Mouse (Mus musculus) ovary, adult 18-20 months (tissue): Measurements from ENCODE around the gene Gm21761.
"Not testable (repeated sequence)": the region's sequence is repeated elsewhere in the genome, so short reads cannot be mapped to it uniquely, and the experiment has no call there.

ENCODE experiments used
- DNase-seq: peaks from one replicate; pipeline ENCODE4 v3.0.0; 2022; ENCODE audit warnings: low spot score, mixed read lengths

Gene Gm21761

DNA sequence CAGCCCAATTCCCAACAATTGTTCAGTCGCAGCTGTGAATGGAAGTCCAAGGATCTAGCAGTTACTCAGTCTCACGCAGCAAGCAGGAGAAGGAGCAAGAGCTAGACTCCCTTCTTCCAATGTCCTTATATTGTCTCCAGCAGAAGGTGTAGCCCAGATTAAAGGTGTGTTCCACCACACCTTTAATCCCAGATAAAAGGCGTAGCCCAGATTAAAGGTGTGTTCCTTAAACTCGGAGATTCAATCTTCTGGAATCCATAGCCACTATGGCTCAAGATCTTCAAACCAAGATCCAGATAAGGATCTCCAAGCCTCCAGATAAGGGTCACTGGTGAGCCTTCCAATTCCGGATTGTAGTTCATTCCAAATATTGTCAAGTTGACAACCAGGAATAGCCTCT, at the start of gene Gm21761:
Gm21761 (minus strand) TSS at position 101 of the 400 bp plus-strand sequence.
- not testable (repeated sequence) for DNase-seq

DNA sequence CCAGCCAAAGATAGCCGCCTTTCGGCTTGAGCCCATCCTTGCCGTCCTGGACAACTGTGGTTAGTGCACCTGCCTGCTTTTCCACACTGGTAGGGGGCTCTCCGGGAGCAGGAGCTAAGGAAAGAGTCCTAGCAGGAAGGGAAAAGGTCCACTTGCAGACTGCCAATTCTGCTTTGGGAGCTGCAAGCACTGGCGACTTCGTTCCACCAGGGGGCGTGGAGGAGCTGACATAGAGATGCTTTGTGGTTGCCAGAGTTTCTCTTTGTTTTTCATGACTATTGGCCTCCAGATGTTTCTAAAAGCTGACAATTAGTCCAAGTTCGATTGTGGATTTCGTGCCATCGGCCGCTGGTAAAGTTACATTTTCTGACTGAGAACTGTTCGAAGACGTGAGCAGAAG, 40.1 kb upstream of the Gm21761 start:
- DNase-seq = not testable (repeated sequence)

DNA sequence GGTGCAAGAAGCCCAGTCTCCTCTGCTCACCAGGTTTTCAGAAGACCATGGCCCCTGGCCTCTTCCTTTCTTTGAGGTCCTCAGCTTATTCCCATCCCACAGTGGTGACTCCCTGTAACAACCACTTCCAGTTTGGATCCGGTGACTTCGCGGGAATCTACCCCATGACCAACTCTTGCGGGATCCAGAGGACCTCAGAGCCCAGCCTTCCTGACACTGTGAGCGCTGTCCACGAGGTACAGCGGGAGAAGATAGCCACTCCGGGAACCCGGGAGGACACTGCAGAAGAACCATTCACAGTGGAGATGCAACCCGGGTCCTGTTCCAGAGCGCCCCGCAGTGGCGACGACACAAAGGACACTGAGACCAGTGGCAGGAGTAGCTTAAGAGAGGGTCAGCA, 39.1 kb upstream of the Gm21761 start:
- not testable (repeated sequence) for DNase-seq

DNA sequence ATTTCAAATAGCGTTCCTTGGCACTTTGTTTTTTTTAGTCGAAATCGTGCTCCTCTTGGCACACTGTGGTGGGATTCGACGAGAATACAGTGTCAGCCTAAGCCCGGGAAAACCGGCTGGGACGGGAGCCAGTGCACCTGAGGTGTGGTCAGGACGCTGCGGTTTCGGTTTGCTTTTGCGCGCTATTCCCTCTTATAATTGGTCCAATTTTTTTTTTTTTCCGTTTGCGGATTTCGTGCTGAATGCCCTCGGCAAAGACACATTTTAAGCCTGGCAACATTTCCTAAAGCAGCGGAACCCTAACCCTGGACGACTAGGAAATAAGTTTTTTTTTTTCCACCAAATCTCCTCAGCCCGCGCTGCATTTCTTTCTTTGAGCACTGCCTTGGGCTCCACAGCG, 36.9 kb upstream of the Gm21761 start:
- DNase-seq = not testable (repeated sequence)

DNA sequence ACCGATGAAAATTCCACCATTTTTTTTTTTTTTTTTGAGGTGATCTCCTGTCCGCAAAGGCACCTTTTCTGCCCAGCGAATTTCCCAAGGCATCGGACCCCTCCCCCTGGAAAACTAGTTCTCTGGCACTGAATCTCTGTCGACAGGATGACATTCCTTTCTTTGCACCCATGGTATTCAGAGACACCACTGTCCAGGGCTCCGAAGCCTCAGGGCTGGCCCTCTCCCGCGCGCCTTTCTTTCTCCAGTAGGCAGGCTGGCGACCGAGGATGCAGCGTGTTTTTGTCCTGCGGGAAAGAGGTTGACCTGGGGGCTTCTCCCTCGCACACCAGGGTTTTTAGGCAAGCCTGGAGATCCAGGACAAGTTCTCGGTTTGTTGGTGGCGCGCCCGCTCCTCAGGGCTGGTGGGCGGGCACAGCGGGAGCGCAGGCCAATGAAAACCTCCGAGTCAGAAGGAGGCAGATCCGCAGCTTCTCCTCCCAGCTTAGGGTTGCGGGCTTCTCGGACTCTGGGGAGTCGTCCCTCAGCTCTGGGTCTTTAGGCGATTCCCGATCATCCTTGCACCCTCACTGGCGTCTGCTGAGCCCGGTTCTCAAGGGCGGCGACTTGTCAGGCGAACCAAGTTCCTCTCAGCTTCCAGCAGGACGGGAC, 36.4 kb upstream of the Gm21761 start:
- not testable (repeated sequence) for DNase-seq

DNA sequence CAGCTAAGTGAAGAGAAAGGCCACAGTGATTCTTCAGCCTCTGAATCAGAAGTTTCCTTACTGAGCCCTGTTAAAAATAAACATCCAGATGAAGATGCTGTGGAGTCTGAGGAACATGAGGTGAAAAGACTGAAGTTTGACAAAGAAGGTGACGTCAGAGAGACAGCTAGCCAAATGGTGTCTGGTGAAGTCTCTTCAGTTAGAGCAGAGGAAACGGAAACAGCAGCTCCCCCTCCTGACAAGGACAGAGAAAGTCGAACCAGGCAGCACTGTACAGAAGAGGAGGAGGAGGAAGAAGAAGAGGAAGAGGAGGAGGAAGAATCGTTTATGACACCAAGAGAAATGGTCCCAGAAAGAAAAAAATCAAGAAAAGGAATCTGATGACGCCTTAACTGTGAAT, 33.8 kb upstream of the Gm21761 start:
- not testable (repeated sequence) for DNase-seq

DNA sequence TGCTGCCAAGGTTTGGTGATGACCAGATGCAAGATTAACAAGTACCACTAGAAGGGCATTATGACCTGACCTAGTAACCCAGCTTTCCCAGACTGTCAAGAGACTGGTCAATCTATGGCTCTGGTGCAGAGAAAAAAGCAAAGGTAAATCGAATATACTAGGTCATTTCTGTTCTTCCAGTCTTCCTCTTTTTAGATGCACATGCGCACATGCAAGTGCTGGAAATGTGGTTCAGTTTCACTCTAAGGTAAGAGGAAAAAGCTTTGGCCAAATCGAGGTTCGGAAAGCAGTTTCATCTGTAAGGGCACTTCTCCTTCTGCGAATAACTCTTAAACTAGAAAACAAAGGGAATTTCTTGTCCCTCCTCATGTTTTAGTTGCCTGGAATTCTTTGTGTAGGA, 26.5 kb upstream of the Gm21761 start:
- not testable (repeated sequence) for DNase-seq

DNA sequence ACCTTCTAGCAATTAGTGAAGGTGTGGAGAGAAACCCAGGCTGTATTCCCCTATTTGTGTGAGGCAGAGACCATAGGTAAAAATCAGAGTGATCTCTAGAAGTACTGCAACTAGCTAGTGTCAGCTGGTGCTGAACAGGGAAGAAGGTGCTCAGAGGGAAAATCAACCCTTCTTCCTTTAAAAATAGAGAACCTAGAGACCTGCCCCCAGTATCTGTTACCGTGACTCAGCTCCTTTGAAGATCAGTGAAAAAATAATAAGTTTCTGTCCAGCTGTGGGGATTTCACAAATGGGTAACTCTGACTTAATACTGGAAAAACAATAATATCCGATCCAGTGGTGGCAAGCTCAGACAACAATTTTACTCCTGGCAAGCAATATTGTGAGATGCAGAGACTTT, 26.0 kb upstream of the Gm21761 start:
- not testable (repeated sequence) for DNase-seq

DNA sequence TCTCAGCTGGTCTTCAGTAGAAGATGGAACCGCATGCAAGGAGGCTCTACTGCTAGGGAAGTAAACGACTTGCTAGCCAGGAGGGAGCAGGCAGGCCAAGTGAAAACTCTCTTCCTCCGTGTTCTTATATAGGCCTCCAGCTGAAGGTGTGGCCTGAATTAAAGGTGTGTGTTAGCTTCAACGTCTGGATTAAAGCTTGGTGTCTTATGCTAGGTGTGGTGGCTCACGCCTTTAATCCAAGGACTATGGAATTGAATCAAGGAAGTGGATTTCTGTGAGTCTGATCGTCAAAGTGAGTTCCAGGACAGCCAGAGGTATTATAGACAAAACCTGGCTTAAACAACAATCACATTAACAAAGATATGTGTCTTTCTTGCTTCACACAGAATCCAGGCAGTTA, 21.6 kb upstream of the Gm21761 start, which contains the start of gene B020031M17Rik:
B020031M17Rik (minus strand) TSS at position 101 of the 400 bp plus-strand sequence.
- DNase-seq = not testable (repeated sequence)

DNA sequence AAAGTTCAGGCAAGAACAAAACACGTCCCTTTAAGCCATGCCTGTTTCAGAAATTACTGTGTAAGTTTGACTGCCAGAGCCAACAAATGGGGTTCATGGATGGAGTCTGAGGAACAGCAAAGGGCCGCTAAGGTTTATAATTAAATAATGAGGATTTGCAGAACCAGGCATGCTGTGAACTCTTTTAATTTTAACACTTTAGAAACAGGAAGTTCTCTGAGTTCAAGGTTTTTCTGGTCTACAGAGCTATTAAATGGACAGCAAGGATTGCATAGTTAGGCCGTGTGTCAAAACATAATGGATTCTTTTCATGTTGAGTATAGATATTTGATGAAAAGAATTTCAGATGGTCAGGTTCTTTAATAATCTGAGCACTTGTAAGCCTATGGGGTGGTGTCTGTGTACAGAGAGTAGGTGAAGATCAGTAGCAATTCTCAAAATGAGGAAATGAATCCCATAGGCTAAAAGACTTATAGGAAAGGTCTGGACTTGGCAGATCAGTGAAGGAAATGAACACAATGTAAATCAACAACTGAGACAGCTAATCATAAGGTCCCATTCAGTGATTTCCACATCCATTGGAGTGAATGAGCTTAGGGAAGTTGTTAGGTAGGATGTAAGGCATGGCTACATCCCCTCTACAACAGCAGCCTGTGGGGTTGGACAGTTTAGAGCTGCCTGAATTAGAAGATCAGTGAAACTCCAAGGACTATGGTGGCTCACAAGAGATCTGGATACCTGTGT, 4.3 kb downstream of the Gm21761 start:
- not testable (repeated sequence) for DNase-seq

DNA sequence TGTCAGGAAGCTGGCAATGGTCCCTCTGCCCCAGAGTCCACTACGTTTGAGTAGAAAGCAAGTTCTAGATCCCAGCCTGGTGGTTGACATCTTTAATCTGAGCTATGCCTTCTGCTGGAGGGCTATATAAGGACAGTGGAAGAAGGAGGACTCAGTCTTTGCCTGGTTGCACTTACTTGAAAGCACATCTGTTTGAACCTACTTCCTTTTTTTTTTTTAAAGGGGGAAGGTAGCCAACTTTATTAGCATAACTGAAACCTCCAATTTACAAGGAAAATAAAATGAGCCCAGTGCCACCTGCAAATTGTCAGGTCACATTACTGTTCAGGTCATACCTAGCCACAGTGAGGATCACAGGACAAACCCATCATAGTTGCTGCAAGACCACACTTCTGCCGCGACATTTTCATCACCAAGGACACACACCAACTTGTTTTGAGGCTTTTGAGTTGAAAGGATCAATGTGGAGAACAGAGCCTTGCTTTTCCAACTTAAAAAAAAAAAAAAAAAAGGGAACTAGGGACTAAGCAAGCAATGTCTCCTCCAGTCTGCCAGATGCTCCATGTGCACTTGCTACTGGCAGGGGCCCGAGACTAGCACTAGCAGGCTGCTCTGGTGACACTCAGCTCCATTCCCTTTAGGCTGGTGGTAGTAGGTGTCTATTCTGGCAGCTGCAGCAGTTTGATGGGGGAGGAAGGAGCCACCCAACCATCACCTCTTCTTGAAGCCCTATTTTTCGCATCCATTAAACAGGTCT, 11.9 kb downstream of the Gm21761 start:
- DNase-seq = not testable (repeated sequence)

DNA sequence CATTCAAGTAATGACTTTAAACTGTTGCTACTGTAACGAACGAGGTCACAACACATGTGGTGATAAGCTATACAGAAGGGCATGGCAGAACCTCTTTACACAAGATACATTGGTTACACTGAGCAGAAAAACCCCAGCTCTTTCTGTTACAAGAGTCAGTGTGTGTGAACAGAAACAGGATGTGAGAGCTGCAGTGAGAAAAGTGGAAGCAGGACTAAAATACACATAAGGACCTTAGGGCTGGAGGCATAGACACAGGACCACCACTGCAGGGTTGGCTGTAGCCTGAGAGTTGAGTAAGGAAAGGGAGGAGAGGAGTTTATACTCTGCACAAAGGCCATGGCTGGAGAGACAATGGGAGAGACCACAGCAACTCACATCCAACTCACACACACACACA, 12.6 kb downstream of the Gm21761 start:
- DNase-seq = not testable (repeated sequence)

DNA sequence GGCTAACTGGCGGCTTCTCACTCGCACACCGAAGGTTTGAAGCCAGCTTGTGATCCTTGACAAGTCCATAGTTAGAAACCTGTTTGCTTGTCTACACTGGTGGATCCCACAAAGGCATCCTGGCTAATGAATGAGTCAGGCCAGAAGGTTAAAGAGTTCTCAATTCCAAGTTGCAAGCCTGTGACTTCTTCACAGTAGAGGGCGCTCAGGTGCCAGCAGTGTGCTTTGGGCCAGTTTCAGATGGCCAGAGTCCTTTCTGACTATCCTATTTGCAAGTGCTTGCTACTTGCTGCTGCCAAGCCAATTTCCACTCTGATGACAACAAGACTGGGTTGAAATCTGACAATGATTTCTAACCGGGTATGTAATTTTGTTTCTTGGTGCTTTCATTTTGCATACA, 30.5 kb downstream of the Gm21761 start:
- DNase-seq = not testable (repeated sequence)

DNA sequence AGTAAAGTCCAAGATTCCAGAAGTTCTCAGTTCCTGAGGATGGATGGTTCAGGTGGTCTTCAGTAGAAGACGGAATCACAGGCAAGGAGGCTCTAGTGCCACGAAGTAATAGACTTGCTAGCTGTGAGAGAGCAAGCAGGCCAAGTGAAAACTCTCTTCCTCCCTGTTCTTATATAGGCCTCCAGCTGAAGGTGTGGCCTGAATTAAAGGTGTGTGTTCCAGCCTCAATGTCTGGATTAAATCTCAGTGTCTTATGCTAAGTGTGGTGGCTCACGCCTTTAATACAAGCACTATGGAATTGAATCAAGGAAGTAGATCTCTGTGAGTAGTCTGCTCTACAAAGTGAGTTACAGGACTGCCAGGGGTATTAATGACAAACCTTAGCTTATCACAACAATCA, 34.4 kb downstream of the Gm21761 start, which contains the start of gene Tcstv1:
Tcstv1 (minus strand) TSS at position 101 of the 400 bp plus-strand sequence.
- DNase-seq = not testable (repeated sequence)

DNA sequence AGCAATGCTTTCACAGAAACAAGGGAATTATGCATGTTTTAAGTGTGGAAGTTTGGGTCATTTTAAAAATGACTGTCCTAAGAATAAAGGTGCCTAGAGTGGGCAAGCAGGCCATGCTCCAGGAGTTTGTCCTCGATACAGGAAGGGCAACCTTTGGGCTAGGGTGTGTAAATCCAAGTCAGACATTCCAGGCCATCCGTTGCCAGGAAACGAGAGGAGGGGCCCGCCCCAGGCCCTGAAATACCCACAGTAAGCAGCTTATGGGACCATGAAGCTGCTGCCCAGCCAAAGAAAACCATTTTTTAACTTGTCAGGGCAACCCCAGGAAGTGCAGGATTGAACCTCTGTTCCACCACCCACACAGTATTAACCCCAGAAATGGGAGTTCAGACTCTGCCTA, 42.2 kb downstream of the Gm21761 start:
- DNase-seq = not testable (repeated sequence)

DNA sequence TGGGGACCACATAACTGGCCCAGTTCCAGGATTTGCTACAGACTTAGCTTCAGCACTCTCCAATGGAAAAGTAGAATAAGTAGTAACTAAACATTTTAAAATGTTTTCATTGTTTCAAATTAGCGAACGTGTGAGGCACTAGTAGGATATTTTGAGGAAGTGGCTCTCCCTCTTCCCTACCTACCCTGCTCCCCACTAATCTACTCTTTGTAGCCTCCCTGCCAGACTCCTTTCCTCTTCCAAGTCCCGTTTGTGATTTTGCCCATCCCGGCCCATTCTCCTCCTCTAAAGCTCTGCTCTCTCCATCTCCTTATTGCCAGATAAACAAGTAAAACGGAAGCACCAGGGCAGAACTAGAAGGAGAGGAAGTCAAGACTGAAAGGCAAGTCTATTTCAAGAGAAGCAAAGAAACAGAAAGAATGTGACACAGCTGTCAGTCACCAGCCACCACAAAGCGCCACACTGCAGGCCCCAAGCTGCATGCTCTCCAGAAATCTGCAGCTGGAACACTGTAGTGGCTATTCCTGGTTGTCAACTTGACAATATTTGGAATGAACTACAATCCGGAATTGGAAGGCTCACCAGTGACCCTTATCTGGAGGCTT, 64.6 kb downstream of the Gm21761 start:
- DNase-seq = not testable (repeated sequence)

DNA sequence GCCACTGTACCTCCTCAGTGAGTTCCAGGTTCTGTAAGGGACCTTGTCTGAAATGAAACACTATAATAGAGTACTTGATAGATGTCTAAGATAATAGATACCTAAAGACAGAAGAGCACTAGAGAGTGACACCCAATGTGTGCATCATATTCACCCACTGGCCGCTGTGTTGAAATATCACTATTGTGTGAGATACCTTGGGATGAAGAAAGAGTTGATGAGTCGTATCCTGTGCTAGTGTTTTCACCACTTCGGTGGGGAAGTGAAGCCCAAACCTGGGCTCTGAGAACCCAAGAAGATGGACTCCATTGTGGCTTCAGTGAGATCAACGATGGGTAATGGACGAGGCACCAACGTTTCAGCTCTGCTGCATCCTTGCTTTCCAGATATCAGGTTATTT, 66.7 kb downstream of the Gm21761 start:
- not testable (repeated sequence) for DNase-seq
